Mouse (Mus musculus): ENCODE data around the gene Palm2.

Gene Palm2

DNA sequence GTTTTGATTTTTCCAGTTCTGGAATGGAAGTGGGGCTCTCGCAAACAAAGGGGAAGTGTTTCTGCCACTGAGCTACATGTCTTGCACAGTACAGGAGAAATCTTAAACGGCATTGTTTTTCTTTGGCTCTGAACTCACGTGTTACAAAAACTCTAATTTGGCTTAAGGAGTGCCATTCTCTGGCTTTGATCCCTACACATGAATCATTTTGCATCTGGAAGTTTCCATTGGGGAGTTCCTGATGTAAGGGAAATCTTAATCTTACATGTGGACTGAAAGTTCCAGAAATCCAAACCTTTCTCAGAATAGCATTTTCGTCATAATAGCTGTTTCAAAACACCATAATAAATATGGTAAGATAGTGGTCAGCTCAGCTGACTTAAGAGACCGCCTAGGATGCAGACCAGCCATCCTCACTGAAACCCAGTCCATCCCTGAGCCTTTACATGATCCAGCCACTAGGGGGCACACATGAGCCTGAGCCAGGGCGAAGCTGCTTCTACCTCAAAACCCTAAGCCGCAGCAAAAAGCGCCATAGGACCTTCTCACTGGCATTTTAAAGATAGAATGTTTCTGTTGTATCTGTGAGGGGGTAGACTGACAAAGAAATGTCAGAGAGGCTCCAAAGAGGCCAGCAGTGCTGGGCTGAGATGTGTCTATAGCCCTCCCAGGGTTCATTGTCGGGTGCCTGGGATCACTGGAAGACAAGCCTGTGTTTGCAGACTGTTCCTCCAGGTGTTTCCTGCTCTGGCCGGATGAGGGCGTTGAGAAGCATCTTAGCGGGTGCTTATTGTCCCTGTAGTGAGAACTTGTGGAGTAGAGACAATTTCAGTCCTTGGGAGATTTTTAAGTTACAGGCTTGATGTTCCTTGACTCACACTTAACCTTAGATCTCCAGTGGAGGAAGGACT, 239.2 kb downstream of the Palm2 start:
- DNase-seq: peak; percentile 93

DNA sequence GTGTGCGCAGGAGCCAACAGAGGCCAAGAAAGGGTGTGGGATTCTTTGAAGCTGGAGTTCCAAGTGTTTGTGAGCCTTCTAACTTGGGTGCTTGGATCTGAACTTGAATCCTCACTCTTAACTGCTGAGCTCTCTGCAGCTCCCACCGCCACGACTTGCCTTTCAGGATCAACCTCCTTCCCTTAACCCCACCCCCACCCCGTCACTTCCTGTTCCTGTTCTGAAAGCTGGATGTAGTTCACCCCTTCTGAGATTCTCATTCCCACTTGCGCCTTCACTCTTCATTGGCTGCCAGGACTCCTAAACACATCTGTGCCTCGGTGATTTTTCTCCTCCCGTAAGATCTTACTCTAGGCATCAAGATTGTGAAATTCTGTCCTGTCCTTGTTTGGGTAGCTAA, 240.3 kb downstream of the Palm2 start:
- DNase-seq: no peak

DNA sequence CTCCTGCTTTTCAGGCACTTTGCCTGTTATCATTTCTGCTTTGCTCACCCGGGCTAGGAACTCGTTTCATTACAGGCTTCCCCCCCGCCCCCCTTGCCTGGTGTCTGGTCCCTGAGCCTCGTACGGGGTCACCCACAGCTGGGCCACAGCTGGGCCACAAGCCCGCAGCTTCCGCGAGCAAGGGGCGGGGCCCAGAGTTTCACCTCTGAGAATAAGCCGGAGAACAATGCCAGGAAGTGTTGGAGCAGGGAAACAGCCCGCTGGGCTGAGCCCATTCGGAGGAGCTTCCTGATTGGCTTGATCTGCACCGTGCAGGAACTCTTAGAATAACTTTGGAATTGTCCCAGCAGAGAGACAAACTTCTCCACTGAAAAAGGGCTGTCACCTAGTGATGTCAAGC, 241.3 kb downstream of the Palm2 start:
- peak; percentile 91 for DNase-seq

DNA sequence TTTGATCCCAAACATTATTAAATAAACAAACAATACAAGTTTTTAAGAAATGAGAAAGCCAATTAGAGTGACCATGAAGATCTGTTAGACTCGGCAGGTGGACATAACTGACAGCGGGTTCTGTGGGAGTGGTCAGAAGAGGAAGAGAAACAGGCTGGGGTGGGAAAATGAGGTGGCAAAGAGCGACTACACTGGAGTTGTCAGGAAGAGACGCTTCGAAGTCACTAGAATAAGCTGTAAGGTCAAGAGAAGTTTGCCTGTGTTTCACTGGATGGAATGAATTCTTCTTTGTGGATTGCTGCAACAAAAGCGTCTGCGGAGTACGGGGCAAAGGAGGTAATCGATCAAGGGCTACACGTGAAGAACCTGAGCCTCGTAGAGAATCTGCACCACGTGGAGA, 243.9 kb downstream of the Palm2 start:
- DNase-seq: no peak

DNA sequence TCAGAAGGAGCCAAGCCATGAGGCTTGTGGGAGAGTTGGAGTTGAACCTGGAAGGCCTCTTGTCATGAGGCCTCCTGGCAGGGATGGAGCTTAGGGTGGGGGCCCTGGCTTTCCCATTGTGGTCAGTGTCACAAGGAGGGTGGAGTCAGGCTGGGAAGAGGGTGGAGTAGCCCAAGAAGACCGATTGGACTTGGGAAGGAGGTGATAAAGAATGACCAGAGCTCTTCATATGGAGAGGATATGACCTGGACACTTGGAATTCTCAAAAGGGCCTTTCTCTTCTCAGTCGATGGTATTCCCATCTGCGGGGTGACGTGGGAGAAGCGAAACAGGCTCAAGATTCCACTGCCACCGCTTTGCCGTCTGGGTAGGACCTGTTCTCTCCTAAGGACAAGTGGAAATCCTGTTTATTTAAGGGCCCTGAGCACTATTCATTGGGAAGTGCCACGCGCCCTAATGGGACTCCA, 245.0 kb downstream of the Palm2 start:
- DNase-seq: peak; percentile 48

DNA sequence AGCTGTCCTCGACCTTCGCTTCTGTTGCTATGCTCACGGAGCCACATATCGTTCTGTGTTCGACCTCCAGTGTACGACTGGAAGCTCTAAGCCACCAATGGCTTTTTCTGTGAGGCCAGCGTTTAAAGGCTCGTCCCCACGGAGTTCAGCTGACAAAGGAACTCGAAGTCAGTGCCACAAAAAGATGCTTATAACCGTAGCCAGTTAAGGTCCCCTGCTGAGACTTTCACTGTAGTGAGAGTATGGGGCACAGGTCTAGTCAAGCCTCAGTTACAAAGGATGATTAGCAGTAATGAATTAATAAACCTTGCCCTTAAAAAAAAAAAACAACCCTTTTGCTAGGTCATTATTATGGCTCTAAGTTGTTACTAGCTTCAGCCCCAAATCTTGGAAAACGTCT, 246.1 kb downstream of the Palm2 start:
- peak; percentile 70 for DNase-seq

DNA sequence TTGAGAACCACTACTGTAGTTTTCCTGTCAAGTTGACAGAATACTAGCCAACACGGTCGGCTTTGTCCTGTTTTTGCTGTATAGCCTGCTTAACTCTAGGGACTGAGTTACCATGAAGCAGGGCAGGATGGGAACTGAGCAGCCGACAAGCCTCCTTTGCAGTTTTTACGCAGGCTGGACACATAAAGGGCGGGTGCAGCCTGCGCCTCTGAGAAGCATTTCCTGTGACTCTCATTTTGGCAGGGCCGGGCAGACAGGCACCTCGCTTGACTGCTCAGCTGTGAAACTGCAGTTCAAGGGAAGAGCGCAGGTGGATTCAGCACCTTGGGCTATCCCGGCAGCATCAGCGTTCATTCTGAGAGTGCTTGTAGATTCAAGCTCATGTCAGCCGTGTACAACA, 247.5 kb downstream of the Palm2 start:
- DNase-seq: peak; percentile 95

DNA sequence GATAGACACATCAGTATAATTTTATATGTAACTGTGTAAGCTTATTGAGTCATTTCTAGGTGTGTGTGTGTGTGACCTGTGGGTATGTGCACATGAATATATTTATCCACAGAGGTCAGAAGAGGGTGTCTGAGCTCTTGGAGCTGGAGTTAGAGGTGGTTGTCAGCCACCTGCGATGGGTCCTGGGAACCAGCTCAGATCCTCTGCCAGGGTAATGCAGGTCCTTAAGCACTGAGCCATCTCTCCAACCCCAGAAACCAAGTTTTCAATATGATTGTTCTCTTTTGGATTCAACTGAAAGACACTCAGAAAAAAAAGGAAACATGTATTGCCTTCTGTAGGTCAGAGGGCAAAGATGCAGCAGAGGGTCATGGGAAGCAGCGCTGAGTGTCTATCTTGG, 248.3 kb downstream of the Palm2 start:
- DNase-seq: no peak

DNA sequence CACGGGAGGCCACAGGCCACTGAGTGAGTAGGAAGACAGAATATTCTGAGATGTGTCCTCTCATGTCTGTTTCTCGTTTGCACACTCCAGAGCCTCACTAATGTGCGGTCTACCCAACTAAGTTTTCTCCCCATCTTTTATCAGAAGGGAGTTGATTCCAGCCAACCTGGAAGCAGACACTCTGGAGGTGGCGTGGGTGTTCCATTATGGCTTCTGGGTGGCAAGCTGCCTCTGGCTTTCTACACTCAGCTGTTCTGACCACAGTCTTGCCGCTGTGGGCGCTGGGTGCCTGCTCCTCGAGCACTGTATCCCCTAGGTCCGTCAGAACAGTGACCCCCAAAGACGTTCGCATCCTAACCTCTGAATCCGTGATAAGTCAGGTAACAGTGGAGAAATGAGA, 248.9 kb downstream of the Palm2 start:
- no peak for DNase-seq

DNA sequence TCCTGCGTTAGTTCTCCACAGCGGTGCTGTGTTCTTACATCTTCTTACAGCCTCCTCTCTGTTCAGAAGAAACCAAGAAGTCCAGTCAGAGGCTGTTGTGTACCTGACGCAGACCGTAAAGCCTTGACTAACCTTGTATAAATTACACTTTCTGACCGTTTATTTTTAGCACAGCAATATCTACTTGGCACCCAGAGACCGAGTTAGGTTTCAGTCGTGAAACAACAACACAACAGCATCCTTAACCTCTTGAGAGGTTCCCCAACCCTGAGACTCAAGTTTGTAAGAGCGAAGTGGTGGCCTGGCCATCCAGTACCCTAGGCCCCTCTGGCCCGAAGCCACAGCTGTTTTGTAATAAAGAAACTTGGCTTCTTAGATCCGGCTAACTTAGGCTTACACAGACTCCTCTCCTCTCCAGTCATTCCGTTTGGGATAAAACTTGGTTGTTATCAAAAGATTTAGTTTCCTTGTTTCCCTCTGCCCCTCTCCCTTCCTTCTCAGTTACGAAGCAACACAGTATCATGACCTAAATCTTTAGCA, 250.7 kb downstream of the Palm2 start:
- DNase-seq: no peak

DNA sequence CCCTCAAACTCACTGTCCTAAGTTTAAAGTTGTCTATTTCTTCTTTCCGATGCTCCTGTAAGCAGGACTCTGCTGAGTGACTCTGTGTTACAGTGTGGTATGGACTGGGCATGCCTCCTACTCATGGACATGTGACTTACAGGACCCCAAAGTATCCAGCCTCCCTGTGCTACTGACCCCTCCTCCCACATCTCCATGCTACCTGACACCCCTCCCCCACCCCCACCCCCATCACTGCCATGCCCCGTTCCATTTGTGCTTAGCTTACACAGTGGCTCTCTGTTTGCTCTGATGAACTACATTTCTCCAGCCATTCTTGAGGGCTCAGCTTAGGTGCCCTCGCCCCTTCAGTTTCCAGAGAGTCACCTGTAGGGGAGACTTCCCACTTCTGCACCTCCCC, 252.7 kb downstream of the Palm2 start:
- DNase-seq: no peak

DNA sequence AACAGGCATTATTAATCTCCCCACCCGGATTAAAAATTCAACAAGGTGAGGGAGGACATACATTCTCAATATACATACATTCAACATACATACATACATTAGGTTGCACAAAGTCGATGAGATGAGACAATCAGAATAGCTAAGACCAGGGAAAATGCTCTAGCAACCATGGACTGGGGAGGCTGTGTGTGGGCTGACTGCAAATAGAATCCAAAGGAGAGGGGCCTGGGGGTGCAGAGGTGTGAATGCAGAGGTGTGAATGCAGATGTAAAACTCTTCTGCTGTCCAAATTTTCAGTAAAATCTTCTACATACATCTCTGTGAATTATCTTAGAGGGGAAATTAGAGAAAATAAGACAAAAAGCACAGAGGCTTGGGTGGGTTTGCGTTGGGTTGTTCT, 253.5 kb downstream of the Palm2 start:
- no peak for DNase-seq

DNA sequence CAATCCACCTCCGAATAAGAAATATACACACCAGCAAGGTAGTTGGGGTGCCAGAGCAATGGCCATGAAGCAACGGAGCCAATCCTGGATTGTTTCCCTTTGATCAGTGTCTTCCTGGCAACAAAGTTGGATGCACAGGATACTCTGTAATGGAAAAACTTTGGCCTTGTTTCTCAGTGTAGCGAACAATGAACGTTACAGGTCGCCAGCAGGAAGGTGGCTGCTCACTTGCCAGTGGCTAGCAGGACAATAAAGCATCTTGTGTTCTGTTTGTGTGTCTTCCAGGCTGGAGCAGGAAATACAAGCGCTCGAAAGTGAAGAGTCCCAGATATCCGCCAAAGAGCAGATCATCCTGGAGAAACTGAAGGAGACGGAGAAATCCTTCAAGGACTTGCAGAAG, 254.1 kb downstream of the Palm2 start:
- no peak for DNase-seq

DNA sequence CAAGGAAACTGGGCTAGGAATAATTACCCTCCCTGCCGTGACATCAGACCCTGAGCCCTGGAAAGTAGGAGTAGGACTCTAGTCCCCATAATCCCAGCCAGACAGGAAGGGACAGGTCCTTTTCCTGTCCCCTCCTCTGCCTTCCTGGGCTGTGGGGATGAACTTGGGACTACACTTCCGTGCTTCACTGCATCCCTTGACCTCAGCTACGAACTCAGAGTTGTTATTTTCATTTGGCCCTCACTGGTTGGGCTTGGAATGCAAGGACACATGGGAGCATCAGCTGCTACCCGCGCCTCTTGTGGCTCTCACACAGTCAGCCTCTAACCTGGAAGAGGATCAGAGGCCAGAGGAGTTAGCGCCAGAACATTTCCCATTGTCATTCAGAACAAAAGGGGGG, 256.0 kb downstream of the Palm2 start:
- DNase-seq: peak; percentile 45

DNA sequence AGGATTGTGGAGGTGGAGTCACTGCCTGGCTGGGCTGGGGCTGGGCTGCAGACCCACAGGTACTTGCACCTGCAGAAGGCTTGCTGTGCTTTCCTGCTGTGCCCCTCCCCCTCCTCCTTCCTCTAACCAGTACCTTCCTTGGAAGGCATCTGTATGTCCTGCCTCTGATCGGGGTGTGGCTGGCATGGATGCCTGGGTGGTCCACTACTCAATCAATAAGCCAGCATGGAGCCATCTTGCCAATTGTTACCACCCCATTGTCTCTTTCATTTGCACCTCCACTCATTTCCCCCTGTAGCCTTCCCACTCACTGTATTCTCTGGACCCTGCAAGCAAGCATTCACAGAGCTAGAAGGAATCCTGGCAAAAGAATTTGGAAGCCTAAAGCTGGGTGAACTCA, 256.8 kb downstream of the Palm2 start:
- no peak for DNase-seq

DNA sequence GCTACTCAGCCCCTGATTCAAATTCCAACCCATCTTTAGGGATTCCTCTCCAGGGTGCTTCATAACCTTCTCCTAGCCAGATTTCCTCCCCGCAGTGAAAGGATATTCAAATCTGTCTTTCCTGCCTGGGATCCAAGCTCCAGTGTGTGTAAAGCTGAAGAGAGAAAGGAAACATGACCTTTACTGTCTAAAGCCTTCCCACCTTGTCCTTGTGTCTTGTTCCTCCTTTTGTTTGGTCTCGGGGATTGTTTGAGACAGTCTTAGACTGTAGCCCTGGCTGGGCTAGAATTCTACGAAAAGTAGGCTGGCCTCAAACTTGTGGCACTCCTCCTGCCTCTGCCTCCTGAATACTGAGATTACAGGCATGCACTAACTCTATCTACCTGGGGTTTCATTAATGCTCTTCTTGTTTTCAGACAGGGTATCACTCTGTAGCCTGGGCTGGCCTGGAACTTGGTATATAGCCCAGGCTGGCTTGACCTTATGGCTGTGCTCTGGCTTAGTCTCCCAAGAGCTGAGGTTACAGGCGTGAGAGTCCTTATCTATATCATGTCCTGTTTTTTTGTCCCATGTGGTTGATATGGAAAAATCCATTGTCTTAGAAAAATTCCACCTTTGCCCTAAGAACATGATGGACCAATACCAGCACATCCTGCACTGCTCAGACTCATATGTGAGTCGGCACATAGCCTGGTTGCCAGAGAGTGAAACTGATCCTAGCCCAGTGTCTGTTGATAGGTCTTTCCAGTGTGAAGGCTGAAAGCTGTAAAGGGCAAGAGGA, 260.5 kb downstream of the Palm2 start:
- no peak for DNase-seq

DNA sequence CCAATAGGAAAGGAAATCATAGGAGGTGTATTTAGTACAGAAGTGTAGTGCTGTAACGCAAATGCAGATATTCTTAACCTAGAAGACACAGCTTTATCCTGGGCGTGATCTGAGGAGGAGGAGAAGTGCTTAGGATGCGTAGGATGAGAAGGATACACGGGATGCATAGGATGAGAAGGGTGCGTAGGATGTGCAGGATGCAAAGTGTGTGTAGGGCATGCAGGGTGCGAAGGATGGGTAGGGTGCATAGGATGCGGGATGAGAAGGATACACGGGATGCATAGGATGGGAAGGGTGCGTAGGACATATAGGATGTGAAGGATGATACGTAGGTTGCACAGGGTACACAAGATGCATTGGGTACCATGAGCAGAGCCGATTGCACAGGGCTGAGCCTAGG, 262.9 kb downstream of the Palm2 start:
- no peak for DNase-seq

DNA sequence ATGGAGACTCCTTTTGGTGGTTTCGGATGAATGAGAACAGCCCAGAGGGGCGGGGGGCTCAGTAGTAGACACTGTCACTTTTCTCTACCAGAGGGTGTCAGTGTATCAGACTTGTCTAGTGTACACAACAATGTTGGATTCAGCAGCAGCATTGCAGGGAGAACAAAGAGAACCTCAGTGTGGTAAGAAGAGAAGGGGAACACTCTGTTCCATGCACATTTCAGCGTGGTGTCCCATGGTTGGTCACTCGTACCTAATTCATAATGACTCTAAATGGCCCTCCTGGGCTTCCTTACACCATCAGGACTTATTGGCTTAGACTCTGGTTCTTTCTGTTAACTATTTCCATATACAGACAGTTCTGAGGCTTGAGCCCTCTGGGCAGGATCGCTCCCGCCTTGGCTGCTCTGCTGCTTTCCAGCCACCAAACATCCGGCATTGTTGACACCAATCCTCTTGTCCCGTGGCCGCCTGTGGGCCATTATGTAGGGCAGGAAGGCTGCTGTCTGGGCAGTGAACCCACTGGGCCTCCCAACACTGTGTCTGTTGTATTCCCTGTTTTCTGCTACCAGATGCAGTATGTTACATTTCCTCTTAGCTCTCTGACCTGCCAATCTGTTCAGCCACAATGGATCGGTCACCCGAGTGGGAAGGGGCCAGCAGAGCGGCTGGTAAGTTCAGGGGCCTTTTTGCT, 264.0 kb downstream of the Palm2 start:
- DNase-seq: no peak

DNA sequence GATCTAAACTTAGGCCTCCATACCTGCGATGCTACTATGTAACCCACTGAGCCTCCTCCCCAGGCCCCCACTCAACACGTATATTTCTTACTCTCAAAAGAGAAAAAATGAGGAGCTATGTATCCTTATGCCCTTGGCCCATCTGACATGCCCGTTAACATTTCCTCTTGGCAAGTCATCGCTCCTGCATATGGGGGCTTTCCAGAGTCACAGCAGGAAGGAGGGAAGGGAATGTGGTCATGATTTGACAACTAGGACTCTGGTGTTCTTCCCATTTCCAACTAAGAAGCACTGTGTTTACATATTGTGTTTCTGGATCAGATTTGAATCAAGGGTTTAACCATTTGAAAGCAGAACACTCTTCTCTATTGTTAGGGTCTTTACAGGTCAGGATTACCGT, 267.5 kb downstream of the Palm2 start:
- DNase-seq: no peak

DNA sequence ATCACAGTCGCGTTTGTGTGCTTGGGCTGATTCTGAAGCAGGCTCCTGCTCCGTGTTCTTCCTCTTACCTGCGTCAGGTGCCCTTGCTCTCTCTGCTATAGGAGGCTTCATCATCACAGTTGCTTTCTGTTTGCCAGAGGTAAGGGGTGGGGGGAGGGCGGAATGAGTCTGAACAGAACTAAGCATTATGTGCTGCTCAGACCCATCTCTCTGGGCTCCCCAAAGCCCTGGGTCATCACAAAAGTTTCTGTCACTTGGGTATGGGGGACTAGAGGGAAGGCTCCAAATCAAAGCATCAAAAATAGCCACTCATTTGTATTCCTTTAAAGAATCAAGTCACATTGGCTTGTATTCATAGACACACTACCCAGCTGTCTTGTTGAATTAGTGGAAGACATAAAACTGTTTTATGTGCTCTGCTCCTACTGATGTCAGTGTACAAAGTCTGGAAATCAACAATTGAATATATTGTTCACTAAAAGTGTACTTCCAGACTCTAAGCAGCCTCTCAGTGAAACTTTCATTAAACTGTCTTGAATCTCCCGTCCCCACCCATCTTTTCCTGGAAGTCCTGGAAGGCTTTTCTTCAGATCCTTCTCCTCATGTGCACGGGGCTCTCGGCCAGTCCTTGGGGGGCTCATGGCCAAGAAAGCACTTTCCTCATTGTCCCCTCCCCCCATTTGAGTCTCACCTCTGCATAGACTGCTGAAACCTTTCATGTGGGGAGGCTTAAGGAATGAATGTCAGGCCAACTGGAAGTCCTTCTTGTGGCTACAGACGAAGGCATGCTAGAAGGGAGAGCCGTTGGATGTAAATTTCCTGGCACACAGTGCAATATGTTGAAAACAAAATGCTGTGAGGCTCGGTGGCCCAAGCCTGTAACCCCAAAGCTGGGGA, 269.8 kb downstream of the Palm2 start:
- DNase-seq: no peak

DNA sequence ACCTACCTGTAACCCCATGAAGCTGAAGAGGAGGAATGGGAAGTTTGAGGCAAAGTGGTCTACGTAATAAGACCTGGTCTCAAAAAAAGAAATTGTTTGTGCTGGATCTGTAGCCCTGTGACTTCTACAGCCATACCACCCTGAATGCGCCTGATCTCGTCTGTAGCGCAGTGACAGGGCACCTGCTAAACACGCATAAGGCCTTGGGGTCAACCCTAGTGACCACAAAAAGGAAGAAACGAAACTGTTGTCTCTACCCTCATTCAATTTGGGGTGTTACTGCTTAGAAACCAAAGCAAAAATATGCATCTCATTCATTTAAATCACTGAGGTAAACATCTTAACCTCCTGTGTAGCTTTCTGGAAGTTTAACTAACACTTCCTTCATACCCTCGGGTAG, 270.5 kb downstream of the Palm2 start:
- no peak for DNase-seq

DNA sequence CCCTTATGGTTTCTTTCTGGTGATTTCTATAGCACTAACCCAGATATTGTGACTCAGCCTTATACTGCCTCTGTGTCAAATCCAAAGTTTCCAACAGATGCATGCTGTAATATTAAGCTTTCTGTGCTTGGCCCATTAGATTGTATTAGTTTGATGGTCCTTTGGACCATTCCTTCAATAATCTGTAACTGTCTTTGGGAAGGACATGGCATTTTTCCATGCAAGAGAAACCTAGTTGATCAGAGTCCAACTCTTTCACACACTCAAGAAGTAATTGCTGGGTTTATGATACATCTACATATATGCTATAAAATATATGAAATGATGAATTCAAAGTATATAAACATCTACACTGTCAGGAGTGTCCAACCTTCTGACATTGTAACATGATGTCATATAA, 281.8 kb downstream of the Palm2 start:
- DNase-seq: peak; percentile 64

Data from kidney, adult 9 months (tissue).